Mouse (Mus musculus): ENCODE measurements around the gene Grasp.

Gene Grasp

DNA sequence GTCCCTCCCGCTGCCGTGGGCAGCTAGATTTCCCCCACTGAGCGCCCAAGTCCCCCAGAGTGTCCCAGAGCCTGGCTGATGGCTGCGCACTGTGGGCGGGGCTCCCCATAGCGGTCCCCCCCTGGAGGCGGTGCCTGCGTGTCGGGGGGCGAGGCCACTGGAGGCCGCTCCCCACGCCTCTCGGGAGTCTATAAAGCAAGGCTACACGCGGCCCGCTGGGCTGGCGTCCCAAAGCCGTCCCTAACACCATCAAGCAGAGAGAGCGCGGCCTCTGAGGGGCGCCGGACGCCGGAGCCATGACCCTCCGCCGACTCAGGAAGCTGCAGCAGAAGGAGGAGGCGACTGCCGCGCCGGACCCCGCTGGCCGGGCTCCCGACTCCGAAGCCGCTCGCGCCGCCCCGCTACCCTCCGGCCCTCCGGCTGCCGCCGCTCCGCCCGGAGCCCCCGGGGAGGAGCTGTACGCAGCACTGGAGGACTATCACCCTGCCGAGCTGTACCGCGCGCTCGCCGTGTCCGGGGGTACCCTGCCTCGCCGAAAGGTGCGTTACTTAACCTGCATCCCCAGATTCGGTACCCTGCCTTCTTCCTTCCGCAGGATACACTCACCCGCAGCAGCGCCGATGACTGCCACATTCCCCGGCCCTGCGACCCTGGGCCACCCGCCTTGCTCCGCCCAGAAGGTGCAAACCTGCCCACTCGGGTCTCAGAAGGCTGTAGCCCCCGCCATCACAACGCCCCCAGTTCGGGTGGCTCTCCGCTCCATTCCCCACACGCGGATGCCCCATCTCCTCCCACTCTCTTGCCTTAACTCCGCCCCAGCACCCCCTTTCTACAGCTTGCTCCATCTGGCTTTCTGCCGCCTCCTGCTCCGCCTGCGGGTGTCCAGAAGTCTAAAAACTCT is at the start of gene Grasp:
Gene Grasp (plus strand): TSS at position 183 of the 901 bp plus-strand sequence.
- DNase-seq (ENCODE audit: low spot score in 2 of 2): peak; percentile 91

DNA sequence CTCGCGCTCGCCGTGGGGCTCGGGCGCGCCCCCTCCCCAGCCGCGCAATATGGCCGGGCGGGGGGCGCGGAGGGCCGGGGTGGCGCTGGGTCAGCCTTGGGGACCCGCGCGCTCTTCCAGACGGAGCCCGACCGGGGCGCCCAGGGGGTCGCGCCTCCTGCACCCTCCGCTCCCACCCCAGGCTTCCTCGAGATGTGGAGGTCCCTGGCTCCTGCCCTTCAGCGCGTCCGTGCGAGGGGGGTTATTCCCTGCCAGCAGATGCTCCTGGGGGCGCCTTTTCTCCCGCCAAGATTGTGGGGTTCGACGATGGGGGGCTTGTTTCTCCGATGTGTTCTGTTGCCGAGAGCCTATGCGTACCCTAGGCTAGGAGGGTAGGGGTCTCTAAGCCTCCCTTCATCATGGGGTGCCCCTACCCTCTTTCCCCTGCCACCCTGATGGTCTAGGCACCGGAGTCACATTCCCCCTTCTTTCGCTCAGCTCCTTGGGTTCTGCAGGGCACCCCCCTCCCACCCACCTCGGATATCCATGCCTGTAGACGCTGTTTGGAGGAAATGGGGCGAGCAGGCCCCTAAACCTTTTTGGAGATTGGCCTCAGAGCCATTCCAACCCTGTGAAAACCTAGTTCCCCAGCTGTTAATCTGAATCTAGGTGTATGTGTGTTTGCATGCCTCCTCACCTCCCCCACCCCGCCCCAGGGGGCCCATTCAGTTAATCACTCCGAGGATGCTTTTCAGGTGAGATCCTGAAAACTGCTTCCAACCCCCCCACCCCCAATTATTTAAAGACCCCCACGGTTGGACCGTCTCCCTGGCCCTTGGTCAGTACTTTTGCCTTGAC is 49.5 kb upstream of the Grasp start:
- no peak for DNase-seq (ENCODE audit: low spot score in 2 of 2)

DNA sequence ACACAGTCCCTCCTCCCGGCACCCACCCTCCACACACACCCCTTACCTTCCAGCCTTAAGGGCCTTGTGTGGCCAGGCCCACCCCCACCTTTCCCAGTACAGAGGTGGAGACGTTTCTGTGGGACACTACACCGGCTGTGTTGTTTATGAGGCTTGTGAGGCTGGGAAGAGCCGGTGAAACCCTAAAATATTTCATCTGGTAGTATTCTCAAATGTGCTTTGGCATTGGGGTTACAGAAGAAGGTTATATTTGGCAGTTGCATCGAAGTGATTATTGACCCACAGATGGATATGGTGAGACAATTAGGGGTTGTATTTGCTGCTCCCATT is 48.9 kb upstream of the Grasp start:
- DNase-seq (ENCODE audit: low spot score in 2 of 2): no peak

DNA sequence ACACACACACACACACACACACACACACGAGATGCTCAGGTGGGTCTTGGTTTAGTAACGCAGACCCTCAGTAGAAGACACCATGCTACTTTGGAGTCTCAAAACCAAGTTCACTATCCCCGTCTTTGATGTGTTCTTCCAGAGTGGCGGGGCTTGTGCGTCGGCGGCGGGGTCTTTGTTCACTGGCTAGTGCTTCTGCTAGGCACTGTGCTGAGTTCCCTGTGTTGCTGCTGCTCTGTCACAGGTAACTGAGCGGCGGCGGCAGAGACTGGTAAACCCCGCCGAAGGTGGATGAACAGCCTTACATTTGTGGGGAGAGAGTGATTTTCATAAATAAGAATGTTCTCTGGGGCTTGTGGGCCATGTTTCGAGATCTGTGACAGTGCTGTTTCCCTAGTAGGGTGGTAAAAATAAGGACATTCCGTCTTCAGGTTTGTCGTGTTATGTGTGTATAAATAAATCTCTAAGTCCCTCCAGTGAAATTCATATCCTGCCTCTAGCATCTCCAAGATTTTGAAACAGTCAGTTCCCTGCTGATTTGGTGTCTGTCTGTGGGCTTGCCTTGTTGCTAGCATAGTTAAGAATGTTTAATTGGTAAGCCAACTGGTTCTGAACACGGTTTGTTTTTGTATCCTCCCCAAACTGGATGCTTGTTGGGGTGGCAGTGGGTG is 48.2 kb upstream of the Grasp start:
- DNase-seq (ENCODE audit: low spot score in 2 of 2): no peak

DNA sequence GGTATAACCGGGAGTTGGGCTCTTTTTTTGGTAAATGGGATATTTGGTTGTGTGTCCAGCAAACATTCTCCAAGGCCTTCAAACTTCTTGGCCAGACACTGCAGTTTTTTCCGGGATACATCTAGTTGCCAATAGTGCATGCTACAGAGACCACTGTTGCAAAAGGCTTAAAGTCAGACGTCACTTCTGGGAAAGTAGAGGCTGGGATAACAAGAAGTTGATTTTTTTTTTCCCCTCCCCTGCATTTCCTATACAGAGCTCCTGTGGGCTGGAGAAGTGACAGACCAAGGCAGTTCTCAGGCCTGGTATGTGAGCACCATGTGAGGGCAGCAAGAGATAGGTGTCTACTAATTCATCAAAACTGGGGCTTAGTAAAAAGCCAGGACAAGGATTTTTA is 47.7 kb upstream of the Grasp start:
- DNase-seq (ENCODE audit: low spot score in 2 of 2): no peak

DNA sequence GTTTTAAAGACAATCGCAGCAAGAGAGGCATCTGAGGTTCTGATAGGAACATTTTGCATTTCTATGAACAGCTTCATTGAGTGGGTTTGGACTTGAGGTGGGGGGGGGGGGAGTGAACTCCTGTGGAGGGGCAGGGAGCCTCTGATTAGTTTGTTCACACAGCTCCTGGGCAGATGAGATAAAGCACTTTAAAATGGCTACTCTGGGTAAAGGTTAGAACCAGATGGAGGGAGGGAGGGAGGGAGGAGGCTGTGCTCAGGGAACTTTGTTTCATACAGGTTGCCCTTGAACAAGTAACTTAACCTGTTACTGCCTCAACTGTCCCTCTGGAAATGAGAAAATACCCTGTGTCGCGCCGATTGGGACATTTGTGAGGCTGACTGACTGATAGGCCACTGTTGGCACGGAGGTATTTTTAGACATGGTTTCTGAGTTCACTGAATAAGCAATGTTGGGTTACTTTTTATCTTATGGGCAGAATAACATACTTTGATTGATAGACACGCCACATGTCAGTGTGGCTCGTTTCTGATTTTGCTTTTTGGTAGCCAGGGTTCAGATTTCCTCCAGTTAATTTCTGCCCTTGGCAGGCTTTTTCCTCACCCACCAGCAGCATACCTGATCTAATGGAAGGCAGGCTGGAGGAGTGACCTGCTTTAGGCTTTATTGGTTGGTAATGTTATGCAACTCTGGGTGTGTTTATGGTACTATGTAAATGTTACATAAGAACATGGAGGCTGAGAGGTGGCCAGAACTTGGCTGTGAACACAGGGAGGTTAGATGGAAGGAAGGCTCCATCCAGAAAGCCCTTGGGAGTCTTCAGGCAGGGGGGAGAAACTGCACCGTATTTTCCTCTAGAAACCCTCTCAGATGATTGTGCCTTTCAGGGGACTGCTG is 46.9 kb upstream of the Grasp start:
- no peak for DNase-seq (ENCODE audit: low spot score in 2 of 2)

DNA sequence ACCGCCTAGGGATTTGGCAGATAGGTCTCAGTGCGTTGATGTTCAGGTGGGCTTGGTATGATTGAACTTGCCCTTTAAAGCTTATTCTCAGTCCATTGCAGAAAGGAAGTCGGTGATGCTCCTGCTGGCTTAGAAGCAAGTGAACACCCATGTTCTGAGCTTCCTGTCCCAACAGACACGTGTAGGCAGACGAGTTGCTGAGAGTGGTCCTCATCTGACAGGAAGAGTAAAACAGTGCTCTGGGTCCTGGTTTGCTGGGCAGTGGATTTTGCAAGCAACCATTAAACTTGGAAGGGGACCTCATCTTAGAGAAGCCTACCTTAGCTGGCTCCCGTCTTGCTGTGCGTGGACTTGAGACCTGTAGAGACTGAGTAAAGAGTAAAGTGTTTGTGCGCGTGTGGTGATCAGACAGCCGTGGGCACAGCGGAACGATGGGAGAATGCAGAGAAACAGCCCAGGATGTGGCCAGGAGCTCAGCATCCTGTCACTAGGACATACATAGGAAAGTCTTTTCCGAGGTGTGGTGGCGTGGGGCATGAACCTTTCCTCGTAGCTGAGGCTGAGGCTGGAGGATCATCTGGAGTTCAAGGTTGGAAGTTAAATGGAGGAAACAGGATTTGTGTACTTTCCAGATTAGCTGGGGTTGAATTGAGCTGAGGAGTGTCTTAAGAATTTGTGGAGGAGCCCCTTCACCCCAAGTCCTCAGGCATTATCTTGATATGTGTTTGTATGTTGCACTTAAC is 43.5 kb upstream of the Grasp start:
- DNase-seq (ENCODE audit: low spot score in 2 of 2): no peak

DNA sequence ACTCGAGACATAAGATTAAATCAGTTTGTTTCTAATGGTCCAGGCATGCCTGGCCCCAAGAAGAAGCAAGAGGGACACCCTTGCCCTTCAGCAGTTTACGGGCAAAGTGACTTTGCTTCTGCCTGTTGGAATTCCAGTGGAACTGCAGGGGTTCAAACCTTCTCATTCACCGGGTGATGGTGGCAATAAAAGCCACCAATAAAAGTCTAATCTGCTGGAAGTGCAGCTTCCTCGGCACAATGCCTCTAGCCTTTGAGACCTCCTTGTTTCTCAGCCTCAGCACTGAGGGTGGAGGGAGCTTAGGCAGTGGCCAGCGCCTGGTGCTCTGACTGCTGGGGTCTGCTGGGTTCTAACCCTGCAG is 42.9 kb upstream of the Grasp start:
- no peak for DNase-seq (ENCODE audit: low spot score in 2 of 2)

DNA sequence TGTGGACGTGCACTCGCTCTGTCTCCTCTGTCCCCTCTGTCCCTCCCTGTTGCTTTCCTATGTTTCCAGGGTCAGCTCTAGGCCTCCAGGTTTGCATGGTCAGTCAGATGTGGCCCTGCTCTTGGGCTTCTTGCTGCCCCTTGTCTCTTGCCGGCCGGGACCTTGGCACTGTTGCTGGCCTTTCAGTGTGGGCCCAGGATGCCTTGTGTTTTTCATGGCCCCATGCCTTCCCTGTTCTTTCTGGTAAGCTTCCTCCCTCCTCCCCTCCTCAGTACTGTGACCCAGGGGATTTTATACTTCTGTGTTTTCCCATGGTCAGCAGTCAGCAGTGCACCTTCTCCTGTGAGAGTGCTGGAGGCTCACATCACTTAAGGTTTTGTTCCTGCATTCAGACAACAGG is 42.5 kb upstream of the Grasp start:
- DNase-seq (ENCODE audit: low spot score in 2 of 2): no peak

DNA sequence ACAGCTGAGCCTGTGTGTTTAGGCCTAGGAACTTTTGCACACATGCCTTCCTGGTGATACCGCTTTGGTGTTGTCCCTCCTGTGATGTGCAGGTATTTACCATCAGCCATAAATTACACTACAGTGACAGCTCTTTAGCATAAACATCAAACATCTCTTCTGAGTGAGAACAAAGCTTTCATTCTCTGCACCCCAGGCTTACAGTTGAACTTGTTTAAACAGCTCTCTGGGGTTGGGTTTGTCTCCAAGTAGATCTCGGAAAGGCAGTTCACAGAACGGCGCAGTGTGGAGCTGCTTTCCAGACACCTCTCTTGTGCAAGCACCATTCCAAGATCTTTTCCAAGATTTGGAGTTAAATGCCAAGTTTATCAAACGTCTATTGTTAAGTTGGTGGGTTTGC is 41.3 kb upstream of the Grasp start:
- no peak for DNase-seq (ENCODE audit: low spot score in 2 of 2)

DNA sequence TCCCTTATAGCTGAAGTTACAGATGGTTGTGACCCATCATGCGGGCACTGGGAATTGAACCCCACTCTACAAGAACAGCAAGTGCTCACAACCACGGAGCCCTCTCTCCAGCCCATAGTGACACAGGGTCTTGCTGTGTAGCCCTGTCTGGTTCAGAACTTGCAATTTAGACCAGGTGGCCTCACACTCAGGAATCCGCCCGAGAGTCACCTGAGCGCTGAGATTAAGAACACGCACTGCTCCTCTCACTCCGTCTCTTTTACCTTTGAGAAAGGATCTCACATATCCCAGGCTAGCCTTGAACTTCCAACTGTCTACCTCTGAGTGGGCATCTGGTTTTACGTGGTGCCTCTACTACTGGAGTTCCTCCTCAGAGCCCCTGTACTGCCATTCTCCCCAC is 39.7 kb upstream of the Grasp start:
- DNase-seq (ENCODE audit: low spot score in 2 of 2): no peak

DNA sequence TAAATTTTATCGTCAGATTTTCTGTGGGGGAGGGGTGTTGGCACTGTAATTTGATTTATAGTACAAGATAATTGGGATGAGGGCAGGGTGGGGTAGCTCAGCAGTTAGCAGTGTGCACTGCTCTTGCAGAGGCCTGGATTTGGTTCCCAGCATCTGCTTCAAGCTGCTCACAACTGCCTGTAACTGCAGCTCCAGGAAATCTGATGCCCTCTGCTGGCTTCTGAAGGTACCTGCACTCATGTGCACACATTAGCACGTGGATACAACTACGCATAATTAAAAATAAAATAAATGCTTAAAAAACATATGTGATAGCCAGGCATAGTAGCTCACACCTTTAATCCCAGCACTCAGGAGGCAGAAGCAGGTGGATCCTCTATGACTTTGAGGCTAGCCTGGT is 38.4 kb upstream of the Grasp start:
- no peak for DNase-seq (ENCODE audit: low spot score in 2 of 2)

DNA sequence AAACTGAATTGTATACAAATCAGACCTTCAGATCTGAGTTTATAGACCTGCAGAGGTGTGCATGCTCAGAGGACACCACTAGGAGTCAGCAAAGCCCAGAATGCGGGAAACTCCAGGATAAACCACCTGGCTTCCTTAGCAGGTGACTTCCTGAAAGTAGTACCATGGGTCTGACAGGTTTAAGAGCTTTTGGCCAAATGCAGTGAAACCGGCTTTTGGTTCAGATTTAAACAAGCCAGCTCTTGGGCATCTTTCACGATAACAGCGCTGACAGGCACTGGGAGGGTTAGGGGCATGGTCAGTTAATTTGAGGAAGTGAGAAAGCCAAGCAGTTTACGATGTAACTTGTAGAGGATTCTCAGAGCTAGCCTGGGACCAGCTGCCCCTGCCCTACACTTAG is 36.1 kb upstream of the Grasp start:
- no peak for DNase-seq (ENCODE audit: low spot score in 2 of 2)

DNA sequence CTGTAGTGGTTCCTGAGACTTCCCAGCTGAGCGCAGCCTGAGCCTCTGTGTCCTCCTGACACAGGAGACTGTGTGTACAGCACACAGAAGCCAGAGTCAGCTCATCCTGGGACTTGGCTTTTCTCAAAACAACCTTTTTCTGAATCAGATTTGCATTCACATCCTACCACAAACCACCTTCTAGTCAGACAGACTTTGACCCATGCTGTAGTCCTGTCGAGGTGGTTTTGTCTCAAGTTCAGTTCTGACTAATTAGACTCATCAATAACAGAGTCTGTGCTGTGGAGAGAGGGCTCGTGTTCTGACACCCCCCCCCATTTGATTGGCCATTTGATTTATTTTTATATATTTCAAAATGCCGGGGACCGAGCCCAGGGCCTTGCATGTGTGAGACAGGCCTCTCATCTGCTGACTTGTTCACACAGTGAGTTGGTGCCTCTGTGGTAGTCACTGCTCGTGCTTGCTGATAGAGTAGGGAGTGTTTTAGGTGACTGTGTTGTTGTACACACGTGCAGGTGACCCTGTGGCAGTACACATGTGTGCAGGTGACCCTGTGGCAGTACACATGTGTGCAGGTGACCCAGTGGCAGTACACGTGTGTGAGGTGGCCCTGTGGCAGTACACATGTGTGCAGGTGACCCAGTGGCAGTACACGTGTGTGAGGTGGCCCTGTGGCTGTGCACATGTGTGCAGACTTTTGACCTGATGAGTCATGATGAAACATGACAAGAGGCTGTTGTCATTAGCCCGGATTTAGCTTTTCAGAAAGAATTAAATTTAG is 33.8 kb upstream of the Grasp start:
- DNase-seq (ENCODE audit: low spot score in 2 of 2): no peak

DNA sequence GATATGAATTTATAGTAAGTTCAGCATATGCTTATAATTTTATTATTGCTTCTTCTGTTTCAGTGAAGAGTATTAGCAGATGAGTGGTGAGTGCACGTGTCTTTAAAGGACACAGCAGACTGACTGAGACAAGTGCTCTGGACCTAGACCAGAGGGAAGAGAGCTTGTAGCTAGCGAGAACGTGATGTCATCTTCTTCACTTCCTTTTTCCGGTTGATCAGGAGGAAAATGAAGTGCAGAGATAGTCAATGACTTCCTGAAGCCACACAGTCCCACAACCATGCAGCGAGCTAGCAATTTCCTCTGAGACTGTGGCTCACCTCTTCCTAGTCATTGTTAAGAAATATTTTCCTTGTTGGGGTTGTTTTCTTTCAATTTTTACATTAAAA is 33.2 kb upstream of the Grasp start:
- DNase-seq (ENCODE audit: low spot score in 2 of 2): no peak

DNA sequence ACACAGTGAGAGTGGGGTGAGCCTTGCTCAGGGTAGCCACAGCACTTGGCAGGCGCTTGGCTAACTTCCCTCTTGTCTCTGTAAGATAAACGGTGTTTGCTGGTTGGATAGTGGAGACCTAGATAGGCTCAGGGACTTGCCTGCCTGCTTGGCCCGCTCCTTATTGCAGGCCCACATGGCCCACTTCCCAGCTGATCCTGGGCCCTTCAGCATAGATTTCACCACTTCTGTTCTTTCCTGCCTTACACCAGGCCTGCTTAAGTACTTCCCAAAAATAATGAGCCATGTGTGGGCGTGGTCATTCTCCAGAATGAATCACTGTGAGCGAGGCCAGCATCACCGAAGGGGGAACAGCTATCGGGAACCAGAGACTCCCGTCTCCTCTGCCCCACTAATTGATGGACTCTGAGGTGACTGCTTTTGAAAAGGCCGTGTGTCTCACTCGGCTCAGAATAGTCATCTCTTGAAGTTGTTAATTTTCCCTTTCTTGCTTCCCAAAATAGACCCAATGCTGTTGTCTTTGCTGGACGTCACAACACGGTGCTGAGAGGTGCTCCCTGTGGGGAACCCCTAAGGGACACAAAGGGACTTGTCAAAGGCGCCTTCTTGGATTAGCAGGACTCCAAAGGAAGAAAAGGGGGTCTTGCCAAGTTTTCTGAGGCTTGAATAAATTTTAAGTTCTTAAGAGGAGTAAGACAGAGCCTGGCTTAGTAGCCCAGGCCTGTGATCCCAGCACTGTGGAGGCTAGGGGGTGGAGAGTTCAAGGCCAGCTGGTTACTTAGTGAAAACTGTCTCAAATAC is 32.3 kb upstream of the Grasp start:
- peak; percentile 47 to 65 for DNase-seq (ENCODE audit: low spot score in 2 of 2)

DNA sequence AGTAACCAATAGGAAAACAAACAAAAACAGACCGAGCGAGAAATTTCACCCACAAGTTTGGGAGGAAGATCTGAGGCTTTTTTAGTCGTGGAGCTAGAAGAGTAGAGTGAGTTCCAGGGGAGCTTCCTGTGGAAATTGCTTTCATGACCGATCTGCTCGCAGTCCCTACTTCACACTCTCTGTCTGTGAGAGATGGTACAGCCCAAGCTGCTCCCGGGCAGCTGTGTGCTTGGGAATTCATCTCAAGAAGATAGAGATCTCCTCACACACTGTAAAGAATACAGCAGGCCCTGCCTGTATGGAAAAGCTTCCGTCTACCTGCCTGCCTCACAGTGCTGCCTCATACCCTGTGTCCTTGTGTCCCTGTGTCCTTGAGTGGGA is 31.7 kb upstream of the Grasp start:
- no peak for DNase-seq (ENCODE audit: low spot score in 2 of 2)

DNA sequence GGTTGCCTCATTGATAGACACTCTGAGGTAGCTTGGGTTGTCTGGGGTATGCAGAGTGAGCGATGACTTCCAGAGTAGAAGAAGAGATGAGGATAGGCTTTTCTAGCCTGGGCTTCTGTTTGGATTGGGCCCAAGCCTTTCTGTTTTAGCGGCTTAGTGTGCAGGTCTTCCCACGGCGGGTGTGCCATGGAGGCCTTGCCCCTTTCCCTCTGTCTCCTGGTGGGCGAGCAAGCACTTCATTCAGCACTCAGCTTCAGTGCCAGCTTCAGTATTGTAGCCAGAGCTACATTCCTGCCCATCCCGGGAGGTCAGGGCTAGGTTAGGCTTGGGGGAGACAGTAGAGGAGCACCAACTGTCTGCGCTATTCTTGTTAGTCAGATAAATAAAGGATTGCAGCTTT is 31.3 kb upstream of the Grasp start:
- no peak for DNase-seq (ENCODE audit: low spot score in 2 of 2)

DNA sequence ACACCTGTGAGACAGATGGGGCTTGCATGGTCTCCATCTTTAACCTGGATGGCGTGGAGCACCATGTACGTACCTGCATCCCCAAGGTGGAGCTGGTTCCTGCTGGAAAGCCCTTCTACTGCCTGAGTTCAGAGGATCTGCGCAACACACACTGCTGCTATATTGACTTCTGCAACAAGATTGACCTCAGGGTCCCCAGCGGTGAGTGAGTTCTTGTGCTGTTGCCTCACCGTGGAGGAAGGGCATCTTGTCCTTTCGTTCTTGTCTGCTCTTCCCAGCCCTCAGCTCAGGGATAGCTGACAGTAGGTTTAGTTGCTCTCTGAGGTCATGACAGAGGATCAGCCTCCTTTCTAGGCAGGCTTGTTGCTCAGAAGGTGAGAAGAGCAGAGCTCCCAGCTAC is 30.0 kb upstream of the Grasp start:
- no peak for DNase-seq (ENCODE audit: low spot score in 2 of 2)
